Mouse (Mus musculus) forebrain, postnatal 0 days (tissue): ENCODE results near the gene Tmem106c. TPM values are rescaled to one million over a fixed set of nuclear protein-coding genes. Genes with fewer than 3 reads are reported as not detected.
A peak's percentile ranks its signal among the peaks of the same experiment; 100 is the strongest.

Experiments
- ATAC-seq: fragments of 200-750 bp; cut with Nextera tagmentation; 2 replicates; pipeline ENCODE4 v1.8.0; 2017; ENCODE audit warnings: mild to moderate bottlenecking, moderate library complexity
- DNase-seq: peaks from one replicate; pipeline ENCODE4 v3.0.0-alpha.2; 2015
- H3K27ac ChIP-seq: fragments of 300-500 bp; sonication (generic); 2 replicates; pipeline ENCODE4 v1.5.1; 2014; ENCODE audit warnings: low read depth, mild to moderate bottlenecking, antibody characterized with exemption, low read length, moderate library complexity, mixed read lengths
- H3K27me3 ChIP-seq: fragments of 300-500 bp; sonication (generic); 2 replicates; pipeline ENCODE4 v1.6.1; 2014; ENCODE audit warnings: mild to moderate bottlenecking, low read length, mixed read lengths; ENCODE audit not compliant: insufficient read depth
- H3K36me3 ChIP-seq: fragments of 300-500 bp; sonication (generic); 2 replicates; pipeline ENCODE4 v1.6.1; 2014; ENCODE audit warnings: mild to moderate bottlenecking, moderate library complexity; ENCODE audit not compliant: insufficient read depth
- H3K4me1 ChIP-seq: fragments of 300-500 bp; sonication (generic); 2 replicates; pipeline ENCODE4 v1.6.1; 2014; ENCODE audit warnings: antibody characterized with exemption; ENCODE audit not compliant: insufficient read depth
- H3K4me2 ChIP-seq: fragments of 300-500 bp; sonication (generic); 2 replicates; pipeline ENCODE4 v1.6.1; 2014; ENCODE audit warnings: low read depth, mild to moderate bottlenecking, moderate library complexity
- H3K4me3 ChIP-seq: fragments of 300-500 bp; sonication (generic); 2 replicates; pipeline ENCODE4 v1.5.1; 2014; ENCODE audit warnings: low read depth, low read length, mixed read lengths
- H3K9ac ChIP-seq: fragments of 300-500 bp; sonication (generic); 2 replicates; pipeline ENCODE4 v1.6.1; 2014; ENCODE audit warnings: mild to moderate bottlenecking
- H3K9me3 ChIP-seq: fragments of 300-500 bp; sonication (generic); 2 replicates; pipeline ENCODE4 v1.6.1; 2016; ENCODE audit warnings: low read length
- CTCF ChIP-seq: sonication (generic); IDR thresholded peaks from 2 replicates; pipeline ENCODE4 v1.5.1; 2016; ENCODE audit warnings: antibody characterized with exemption, control low read depth, low read depth
- WGBS: fragments of 180-500 bp; shearing (Covaris S2); extraction: QIAGEN DNeasy Blood & Tissue Kit; methylation state at CpG from one replicate; pipeline ENCODE4 v1.1.7; 2014; 5-methylcytosine and 5-hydroxymethylcytosine counted together
- polyA plus RNA-seq: library from polyadenylated mRNA; unstranded; fragments of >200 nt; fragmentation: Nextera tagmentation; extraction: Ambion mirVana; gene quantifications from 2 replicates; pipeline ENCODE4 v1.2.1, GENCODE M21; 2015
- total RNA-seq: library from RNA; depleted of rRNA; stranded (reverse); fragments of >200 nt; gene quantifications from 2 replicates; pipeline ENCODE4 v1.2.3, GENCODE M21; 2014

Tmem106c gene
- total and polyA plus RNA-seq, 2 experiments from 2014 or later = 50.8 to 62.8 TPM

GRCm38 (mm10) chr15:97990124-97990523, 26.1 kb downstream of the Tmem106c start:
- Histone ChIP-seq H3K4me1 (peaks cover 9% of the 10 kb centered on the region), H3K36me3 (no peaks in the 10 kb centered on the region), H3K4me2 (peak overlapping the region; percentile 23), H3K4me3 (no peak overlapping the region), H3K9ac (no peak overlapping the region; the same call in 1 of the 2 replicates), H3K9me3 (no peaks in the 10 kb centered on the region), H3K27ac (no peak overlapping the region), H3K27me3 (no peaks in the 10 kb centered on the region)
- no peak for ATAC-seq
- WGBS = 3% methylated on average over 6 of the region's 6 CpGs
- peak; percentile 62 for DNase-seq
- no peak for TF ChIP-seq CTCF

- DNase-seq (no peak), ATAC-seq (no peak)
- 17% methylated on average over 4 of the region's 4 CpGs for WGBS
- no peaks in the 10 kb centered on the region for H3K27me3 ChIP-seq
- H3K4me3 ChIP-seq = no peak overlapping the region
- H3K27ac ChIP-seq = no peak overlapping the region
- H3K9me3 ChIP-seq = no peaks in the 10 kb centered on the region
- no peak overlapping the region for H3K4me2 ChIP-seq
- peaks cover 9% of the 10 kb centered on the region for H3K4me1 ChIP-seq
- H3K36me3 ChIP-seq = no peaks in the 10 kb centered on the region
- H3K9ac ChIP-seq = no peak overlapping the region
- TF ChIP-seq CTCF = no peak
Observed at GRCm38 (mm10) chr15:97990721-97991120, 26.7 kb downstream of the Tmem106c start.

GRCm38 (mm10) chr15:97991285-97991895, 27.4 kb downstream of the Tmem106c start:
- Histone ChIP-seq H3K4me2 (no peak overlapping the region), H3K9me3 (no peaks in the 10 kb centered on the region), H3K27ac (no peak overlapping the region), H3K9ac (no peak overlapping the region), H3K4me1 (peaks cover 12% of the 10 kb centered on the region), H3K27me3 (no peaks in the 10 kb centered on the region), H3K36me3 (no peaks in the 10 kb centered on the region), H3K4me3 (no peak overlapping the region)
- 17% methylated on average over 12 of the region's 12 CpGs for WGBS
- DNase-seq (no peak), ATAC-seq (no peak)
- no peak for TF ChIP-seq CTCF

- WGBS = 32% methylated on average over 13 of the region's 13 CpGs
- H3K4me1 ChIP-seq = peaks cover 18% of the 10 kb centered on the region
- DNase-seq (no peak), ATAC-seq (peak; percentile 36; the same call in 1 of the 2 replicates)
- no peaks in the 10 kb centered on the region for H3K27me3 ChIP-seq
- H3K36me3 ChIP-seq = no peaks in the 10 kb centered on the region
- TF ChIP-seq CTCF = peak; percentile 54
- H3K4me3 ChIP-seq = peak overlapping the region; percentile 29
- H3K4me2 ChIP-seq = peak overlapping the region; percentile 62
- peak overlapping the region; percentile 84 for H3K27ac ChIP-seq
- no peaks in the 10 kb centered on the region for H3K9me3 ChIP-seq
- peak overlapping the region; percentile 60 for H3K9ac ChIP-seq
Observed at GRCm38 (mm10) chr15:97992027-97992711, 28.2 kb downstream of the Tmem106c start.

GRCm38 (mm10) chr15:97992712-97993286, 28.8 kb downstream of the Tmem106c start:
- Histone ChIP-seq H3K4me1 (peaks cover 18% of the 10 kb centered on the region), H3K4me2 (peak overlapping the region; percentile 62), H3K9ac (peak overlapping the region; percentile 60), H3K9me3 (no peaks in the 10 kb centered on the region), H3K27ac (peak overlapping the region; percentile 84), H3K4me3 (peak overlapping the region; percentile 29), H3K36me3 (no peaks in the 10 kb centered on the region), H3K27me3 (no peaks in the 10 kb centered on the region)
- peak; percentile 98 for ATAC-seq
- WGBS = 1% methylated on average over 18 of the region's 18 CpGs
- peak; percentile 93 for DNase-seq
- TF ChIP-seq CTCF = no peak

- peaks cover 19% of the 10 kb centered on the region for H3K4me1 ChIP-seq
- peak; percentile 5; the same call in 1 of the 2 replicates for ATAC-seq
Observed at GRCm38 (mm10) chr15:97996716-97997256, 32.8 kb downstream of the Tmem106c start.

GRCm38 (mm10) chr15:97999546-97999945, 35.5 kb downstream of the Tmem106c start:
- Histone ChIP-seq H3K4me2 (no peak overlapping the region), H3K36me3 (no peaks in the 10 kb centered on the region), H3K4me1 (peaks cover 36% of the 10 kb centered on the region), H3K9ac (no peak overlapping the region), H3K27ac (no peak overlapping the region), H3K9me3 (no peaks in the 10 kb centered on the region), H3K27me3 (peaks cover 24% of the 10 kb centered on the region; the same call in 1 of the 2 replicates), H3K4me3 (no peak overlapping the region)
- 55% methylated on average over 13 of the region's 13 CpGs for WGBS
- no peak for ATAC-seq
- no peak for DNase-seq
- TF ChIP-seq CTCF = no peak

More at GRCm38 (mm10) chr15:97996716-97997256, 32.8 kb downstream of the Tmem106c start:
- DNase-seq = peak; percentile 83
- Histone ChIP-seq H3K27me3 (peaks cover 4% of the 10 kb centered on the region; the same call in 1 of the 2 replicates), H3K9ac (0 out of 2 replicates have a peak overlapping the region, but pooled peaks have one; percentile 3), H3K9me3 (no peaks in the 10 kb centered on the region), H3K4me3 (no peak overlapping the region), H3K27ac (peak overlapping the region; percentile 29; the same call in 1 of the 2 replicates), H3K36me3 (no peaks in the 10 kb centered on the region), H3K4me2 (peak overlapping the region; percentile 21)
- TF ChIP-seq CTCF = no peak
- WGBS = 48% methylated on average over 13 of the region's 13 CpGs
